Mouse (Mus musculus): ENCODE results near the gene Ppef1. TPM values are rescaled to one million over a fixed set of nuclear protein-coding genes. Genes with fewer than 3 reads are reported as not detected.

Gene Ppef1
- total and polyA plus RNA-seq, 3 experiments, result 0.15 TPM; not detected in 2

- no peaks in the 10 kb centered on the region for H3K27me3 ChIP-seq (ENCODE audit: control insufficient read depth in 1 of 2, insufficient read depth in 2 of 2, low read length in 2 of 2)
- no peak within 1 kb of the TSS for H3K27ac ChIP-seq (ENCODE audit: control insufficient read depth, low read depth, low read length)
- H3K79me2 ChIP-seq (ENCODE audit: control insufficient read depth, insufficient read depth, low read length, poor library complexity), result no peaks in the 10 kb centered on the region; the same call in 1 of the 2 replicates
- H3K9ac ChIP-seq (ENCODE audit: control insufficient read depth, low read depth, low read length, poor library complexity, severe bottlenecking), result peak within 1 kb of the TSS; percentile 91
- no peaks in the 10 kb centered on the region for H3K9me3 ChIP-seq (replicated peaks; ENCODE audit: insufficient read depth, low read length)
- peaks cover 0 to 6% of the 10 kb centered on the region in 2 experiments; a peak in 2 of 4 replicates for H3K36me3 ChIP-seq (ENCODE audit: control insufficient read depth in 1 of 2, insufficient read depth in 2 of 2, low read length in 2 of 2)
- H3K4me3 ChIP-seq (ENCODE audit: control insufficient read depth in 1 of 2, insufficient read depth in 1 of 2, low read depth in 2 of 2, low read length in 2 of 2), result peak within 1 kb of the TSS; percentile 38 to 69
- no peaks in the 10 kb centered on the region for H3K4me1 ChIP-seq (ENCODE audit: control insufficient read depth in 1 of 2, insufficient read depth in 2 of 2, low read length in 2 of 2)
- no peak for DNase-seq (ENCODE audit: low read depth, low spot score)
- TF ChIP-seq GATA1 (IDR thresholded peaks at IDR 0.05; ENCODE audit: low read depth, low read length) (no peak), MAFK (IDR thresholded peaks at IDR 0.05; ENCODE audit: borderline replicate concordance, low read depth, low read length) (no peak), ZNF384 (IDR thresholded peaks at IDR 0.05; ENCODE audit: low read depth, low read length) (no peak), RCOR1 (IDR thresholded peaks at IDR 0.05; ENCODE audit: low read depth, low read length) (no peak), MAX (IDR thresholded peaks at IDR 0.05; ENCODE audit: low read length) (no peak), MYB (IDR thresholded peaks at IDR 0.05; ENCODE audit: low read depth, low read length) (no peak), SIN3A (IDR thresholded peaks at IDR 0.05; ENCODE audit: low read length) (no peak), JUND (IDR thresholded peaks at IDR 0.05; ENCODE audit: low read depth, low read length) (no peak), MEF2A (IDR thresholded peaks at IDR 0.05; ENCODE audit: extremely low read depth, insufficient replicate concordance, low read depth, low read length, poor library complexity, severe bottlenecking) (no peak), KAT2A (conservative IDR thresholded peaks at IDR 0.05; ENCODE audit: low read depth, low read length) (no peak), TAL1 (IDR thresholded peaks at IDR 0.05; ENCODE audit: low read length) (no peak), HCFC1 (IDR thresholded peaks at IDR 0.05; ENCODE audit: low read depth, low read length) (no peak)
Measured at GRCm38 (mm10) chrX:160767713-160768112, 32.1 kb upstream of the Ppef1 start, which contains the start of gene Rs1. TSS of gene Rs1 (plus strand) at chrX:160768013.

GRCm38 (mm10) chrX:160766233-160766616 is 30.7 kb upstream of the Ppef1 start:
- peak overlapping the region; percentile 70 for H3K27ac ChIP-seq (ENCODE audit: control insufficient read depth, low read depth, low read length)
- no peaks in the 10 kb centered on the region for H3K9me3 ChIP-seq (replicated peaks; ENCODE audit: insufficient read depth, low read length)
- peak; percentile 85 for DNase-seq (ENCODE audit: low read depth, low spot score)
- peak overlapping the region; percentile 38 to 81 for H3K4me3 ChIP-seq (ENCODE audit: control insufficient read depth in 1 of 2, insufficient read depth in 1 of 2, low read depth in 2 of 2, low read length in 2 of 2)
- peak overlapping the region; percentile 91 for H3K9ac ChIP-seq (ENCODE audit: control insufficient read depth, low read depth, low read length, poor library complexity, severe bottlenecking)
- H3K36me3 ChIP-seq (ENCODE audit: control insufficient read depth in 1 of 2, insufficient read depth in 2 of 2, low read length in 2 of 2), result peaks cover 0 to 6% of the 10 kb centered on the region in 2 experiments; a peak in 2 of 4 replicates
- H3K79me2 ChIP-seq (ENCODE audit: control insufficient read depth, insufficient read depth, low read length, poor library complexity), result no peaks in the 10 kb centered on the region; the same call in 1 of the 2 replicates
- H3K27me3 ChIP-seq (ENCODE audit: control insufficient read depth in 1 of 2, insufficient read depth in 2 of 2, low read length in 2 of 2), result no peaks in the 10 kb centered on the region; a peak in 1 of 4 replicates
- TF ChIP-seq HCFC1 (IDR thresholded peaks at IDR 0.05; ENCODE audit: low read depth, low read length) (0 out of 2 replicates have a peak, but pooled peaks have one; percentile 57), RAD21 (IDR thresholded peaks at IDR 0.05; ENCODE audit: low read depth, low read length) (no peak; the same call in 1 of the 2 replicates), MAX (IDR thresholded peaks at IDR 0.05; ENCODE audit: low read length) (peak; percentile 26; the same call in 1 of the 2 replicates)
- H3K4me1 ChIP-seq (ENCODE audit: control insufficient read depth in 1 of 2, insufficient read depth in 2 of 2, low read length in 2 of 2), result no peaks in the 10 kb centered on the region

Data from MEL (cell line).